Mouse (Mus musculus) heart, embryonic 16.5 days (tissue): ENCODE data around the gene Epb41. TPM values are rescaled to one million over a fixed set of nuclear protein-coding genes. Genes with fewer than 3 reads are reported as not detected.
A peak's percentile ranks its signal among the peaks of the same experiment; 100 is the strongest.

Source experiments
- ATAC-seq: fragments of 200-750 bp; cut with Nextera tagmentation; replicated peaks from 2 replicates; pipeline ENCODE4 v1.8.0; 2017; ENCODE audit warnings: moderate number of reproducible peaks; ENCODE audit not compliant: insufficient read depth, low FRiP score; ENCODE audit errors: extremely low read depth
- H3K27ac ChIP-seq: fragments of 300-500 bp; sonication (generic); 2 replicates; pipeline ENCODE4 v1.5.1; 2014; ENCODE audit warnings: mild to moderate bottlenecking, low read length, control low read depth, moderate library complexity
- H3K27me3 ChIP-seq: fragments of 300-500 bp; sonication (generic); 2 replicates; pipeline ENCODE4 v1.6.1; 2014; ENCODE audit warnings: low read length, mixed read lengths; ENCODE audit not compliant: control insufficient read depth, insufficient read depth
- H3K36me3 ChIP-seq: fragments of 300-500 bp; sonication (generic); 2 replicates; pipeline ENCODE4 v1.6.1; 2014; ENCODE audit not compliant: control insufficient read depth, insufficient read depth
- H3K4me1 ChIP-seq: fragments of 300-500 bp; sonication (generic); 2 replicates; pipeline ENCODE4 v1.6.1; 2014; ENCODE audit warnings: low read length, mixed read lengths; ENCODE audit not compliant: control insufficient read depth, insufficient read depth
- H3K4me2 ChIP-seq: fragments of 300-500 bp; sonication (generic); 2 replicates; pipeline ENCODE4 v1.6.1; 2014; ENCODE audit warnings: low read depth, mild to moderate bottlenecking, control low read depth, low read length
- H3K4me3 ChIP-seq: fragments of 300-500 bp; sonication (generic); 2 replicates; pipeline ENCODE4 v1.5.1; 2014; ENCODE audit warnings: mild to moderate bottlenecking, control low read depth, low read length
- H3K9ac ChIP-seq: fragments of 300-500 bp; sonication (generic); 2 replicates; pipeline ENCODE4 v1.6.1; 2014; ENCODE audit warnings: low read length, control low read depth
- H3K9me3 ChIP-seq: fragments of 300-500 bp; sonication (generic); replicated peaks from 2 replicates; pipeline ENCODE4 v1.6.1; 2016; ENCODE audit warnings: low read length; ENCODE audit not compliant: control insufficient read depth
- WGBS: fragments of 180-500 bp; shearing (Covaris S2); extraction: QIAGEN DNeasy Blood & Tissue Kit; methylation state at CpG from one replicate; pipeline ENCODE4 v1.1.7; 2014; 5-methylcytosine and 5-hydroxymethylcytosine counted together
- polyA plus RNA-seq: library from polyadenylated mRNA; unstranded; fragments of >200 nt; fragmentation: Nextera tagmentation; extraction: Ambion mirVana; gene quantifications from 2 replicates; pipeline ENCODE4 v1.2.1, GENCODE M21; 2015

The Epb41 gene
- polyA plus RNA-seq, 1 experiment from 2014 or later = 67.4 TPM

- H3K4me2 ChIP-seq = peak overlapping the region; percentile 57
- WGBS = 22% methylated on average over 7 of the region's 7 CpGs
- H3K4me3 ChIP-seq = no peak overlapping the region
- H3K4me1 ChIP-seq = peaks cover 34% of the 10 kb centered on the region
- H3K9me3 ChIP-seq = no peaks in the 10 kb centered on the region
- H3K27ac ChIP-seq = peak overlapping the region; percentile 86
- no peak overlapping the region; the same call in 1 of the 2 replicates for H3K9ac ChIP-seq
- no peaks in the 10 kb centered on the region for H3K27me3 ChIP-seq
- ATAC-seq = no peak
- no peaks in the 10 kb centered on the region for H3K36me3 ChIP-seq
These were observed 2.3 kb upstream of the Epb41 start for GRCm38 (mm10) chr4:132077445-132077844.

- H3K9ac ChIP-seq = peak overlapping the region; percentile 61
- peak overlapping the region; percentile 20 for H3K4me3 ChIP-seq
- peaks cover 34% of the 10 kb centered on the region for H3K4me1 ChIP-seq
- no peaks in the 10 kb centered on the region for H3K36me3 ChIP-seq
- 16% methylated on average over 20 of the region's 20 CpGs for WGBS
- ATAC-seq = peak; percentile 26
- H3K4me2 ChIP-seq = peak overlapping the region; percentile 57
- H3K9me3 ChIP-seq = no peaks in the 10 kb centered on the region
- H3K27me3 ChIP-seq = no peaks in the 10 kb centered on the region
- H3K27ac ChIP-seq = peak overlapping the region; percentile 86
These were observed 1.6 kb upstream of the Epb41 start for GRCm38 (mm10) chr4:132076480-132077405.

- Histone ChIP-seq H3K4me3 (no peak overlapping the region), H3K4me2 (peak overlapping the region; percentile 92), H3K27me3 (no peaks in the 10 kb centered on the region), H3K36me3 (no peaks in the 10 kb centered on the region), H3K4me1 (peaks cover 34% of the 10 kb centered on the region), H3K9me3 (no peaks in the 10 kb centered on the region), H3K27ac (peak overlapping the region; percentile 86), H3K9ac (no peak overlapping the region)
- WGBS = 45% methylated on average over 1 of the region's 1 CpGs
- ATAC-seq = no peak
These were observed 675 bp upstream of the Epb41 start for GRCm38 (mm10) chr4:132075796-132076195.

- H3K4me3 ChIP-seq = peak within 1 kb of the TSS; percentile 89
- peak; percentile 28 for ATAC-seq
- under 1% methylated on average over 42 of the region's 42 CpGs for WGBS
- no peaks in the 10 kb centered on the region for H3K27me3 ChIP-seq
- no peaks in the 10 kb centered on the region for H3K9me3 ChIP-seq
- H3K36me3 ChIP-seq = no peaks in the 10 kb centered on the region
- peak within 1 kb of the TSS; percentile 92 for H3K4me2 ChIP-seq
- peak within 1 kb of the TSS; percentile 86 for H3K27ac ChIP-seq
- H3K4me1 ChIP-seq = peaks cover 34% of the 10 kb centered on the region
- peak within 1 kb of the TSS; percentile 92 for H3K9ac ChIP-seq
These were observed 816 bp downstream of the Epb41 start, which contains the start of gene Gm10300 for GRCm38 (mm10) chr4:132074077-132074932. Gm10300 (plus strand) TSS chr4:132074697.

- peak overlapping the region; percentile 35; the same call in 1 of the 2 replicates for H3K4me2 ChIP-seq
- no peaks in the 10 kb centered on the region for H3K9me3 ChIP-seq
- WGBS = 65% methylated on average over 6 of the region's 6 CpGs
- H3K4me1 ChIP-seq = peaks cover 32% of the 10 kb centered on the region
- no peak for ATAC-seq
- no peak overlapping the region for H3K9ac ChIP-seq
- H3K4me3 ChIP-seq = no peak overlapping the region
- no peak overlapping the region for H3K27ac ChIP-seq
- no peaks in the 10 kb centered on the region for H3K36me3 ChIP-seq
- H3K27me3 ChIP-seq = no peaks in the 10 kb centered on the region
These were observed 2.2 kb downstream of the Epb41 start for GRCm38 (mm10) chr4:132072946-132073345.

- Histone ChIP-seq H3K27ac (no peak overlapping the region), H3K4me2 (no peak overlapping the region), H3K36me3 (no peaks in the 10 kb centered on the region), H3K4me1 (peaks cover 24% of the 10 kb centered on the region), H3K4me3 (no peak overlapping the region), H3K27me3 (no peaks in the 10 kb centered on the region), H3K9ac (no peak overlapping the region), H3K9me3 (no peaks in the 10 kb centered on the region)
- WGBS = 89% methylated on average over 3 of the region's 3 CpGs
- ATAC-seq = no peak
These were observed 3.0 kb downstream of the Epb41 start for GRCm38 (mm10) chr4:132072156-132072555.

- 89% methylated on average over 2 of the region's 2 CpGs for WGBS
- H3K9ac ChIP-seq = no peak overlapping the region
- no peak overlapping the region for H3K27ac ChIP-seq
- no peaks in the 10 kb centered on the region for H3K27me3 ChIP-seq
- no peak for ATAC-seq
- no peak overlapping the region for H3K4me2 ChIP-seq
- H3K36me3 ChIP-seq = no peaks in the 10 kb centered on the region
- no peak overlapping the region for H3K4me3 ChIP-seq
- H3K4me1 ChIP-seq = peaks cover 20% of the 10 kb centered on the region
- H3K9me3 ChIP-seq = no peaks in the 10 kb centered on the region
These were observed 3.4 kb downstream of the Epb41 start for GRCm38 (mm10) chr4:132071674-132072073.

GRCm38 (mm10) chr4:132067938-132068235, 7.2 kb downstream of the Epb41 start:
- Histone ChIP-seq H3K4me2 (no peak overlapping the region), H3K27me3 (no peaks in the 10 kb centered on the region), H3K4me3 (no peak overlapping the region), H3K27ac (no peak overlapping the region), H3K4me1 (peaks cover 16% of the 10 kb centered on the region), H3K9me3 (no peaks in the 10 kb centered on the region), H3K9ac (no peak overlapping the region), H3K36me3 (no peaks in the 10 kb centered on the region)
- no peak for ATAC-seq
- 62% methylated on average over 2 of the region's 2 CpGs for WGBS
